Mouse (Mus musculus) heart, embryonic 14.5 days (tissue): ENCODE data around the gene Lgi1. TPM values are rescaled to one million over a fixed set of nuclear protein-coding genes. Genes with fewer than 3 reads are reported as not detected.

ENCODE experiments used
- ATAC-seq: fragments of 200-750 bp; cut with Nextera tagmentation; 2 replicates; pipeline ENCODE4 v1.8.0; 2017; ENCODE audit warnings: low read depth, moderate TSS enrichment; ENCODE audit not compliant: insufficient number of reproducible peaks, insufficient read depth, low FRiP score
- H3K27ac ChIP-seq, 2 experiments: fragments of 200-500 bp in 1 of 2; fragments of 300-500 bp in 1 of 2; sonication (generic) in 1 of 2; replicated peaks in 1 of 2; 2 replicates each; pipeline ENCODE4 v1.5.1; 2012 to 2014; ENCODE audit warnings: low read depth in 2 of 2, low read length in 2 of 2, control low read depth in 1 of 2, mild to moderate bottlenecking in 1 of 2, mixed read lengths in 1 of 2; ENCODE audit not compliant: control insufficient read depth in 1 of 2, insufficient read depth in 1 of 2
- H3K27me3 ChIP-seq: fragments of 300-500 bp; sonication (generic); 2 replicates; pipeline ENCODE4 v1.6.1; 2014; ENCODE audit warnings: mild to moderate bottlenecking, low read length, control low read depth; ENCODE audit not compliant: control insufficient read depth, insufficient read depth
- H3K36me3 ChIP-seq: fragments of 300-500 bp; sonication (generic); 2 replicates; pipeline ENCODE4 v1.6.1; 2014; ENCODE audit warnings: mild to moderate bottlenecking, control low read depth, low read length, mixed read lengths; ENCODE audit not compliant: control insufficient read depth, insufficient read depth
- H3K4me1 ChIP-seq, 2 experiments: fragments of 200-500 bp in 1 of 2; fragments of 300-500 bp in 1 of 2; sonication (generic) in 1 of 2; 2 replicates each; pipeline ENCODE4 v1.6.1; 2012 to 2014; ENCODE audit warnings: low read length in 2 of 2, control low read depth in 1 of 2, mixed read lengths in 1 of 2; ENCODE audit not compliant: control insufficient read depth in 2 of 2, insufficient read depth in 2 of 2
- H3K4me2 ChIP-seq: fragments of 300-500 bp; sonication (generic); 2 replicates; pipeline ENCODE4 v1.6.1; 2014; ENCODE audit warnings: mild to moderate bottlenecking, low read length
- H3K4me3 ChIP-seq, 2 experiments: fragments of 200-500 bp in 1 of 2; fragments of 300-500 bp in 1 of 2; sonication (generic) in 1 of 2; 2 replicates each; pipeline ENCODE4 v1.5.1; 2012 to 2014; ENCODE audit warnings: low read length in 2 of 2, mild to moderate bottlenecking in 2 of 2, control low read depth in 1 of 2, low read depth in 1 of 2, moderate library complexity in 1 of 2; ENCODE audit not compliant: control insufficient read depth in 1 of 2, insufficient read depth in 1 of 2
- H3K9ac ChIP-seq: fragments of 300-500 bp; sonication (generic); 2 replicates; pipeline ENCODE4 v1.6.1; 2014; ENCODE audit warnings: mild to moderate bottlenecking, low read length
- H3K9me3 ChIP-seq: fragments of 300-500 bp; sonication (generic); 2 replicates; pipeline ENCODE4 v1.6.1; 2016; ENCODE audit warnings: low read length, control low read depth; ENCODE audit not compliant: control insufficient read depth
- WGBS: fragments of 180-500 bp; shearing (Covaris S2); extraction: QIAGEN DNeasy Blood & Tissue Kit; methylation state at CpG from one replicate; pipeline ENCODE4 v1.1.7; 2014; 5-methylcytosine and 5-hydroxymethylcytosine counted together
- polyA plus RNA-seq: library from polyadenylated mRNA; unstranded; fragments of >200 nt; fragmentation: Nextera tagmentation; extraction: Ambion mirVana; gene quantifications from 2 replicates; pipeline ENCODE4 v1.2.1, GENCODE M21; 2014

The Lgi1 gene
- polyA plus RNA-seq, 1 experiment from 2014 or later: 0.14 TPM

DNA sequence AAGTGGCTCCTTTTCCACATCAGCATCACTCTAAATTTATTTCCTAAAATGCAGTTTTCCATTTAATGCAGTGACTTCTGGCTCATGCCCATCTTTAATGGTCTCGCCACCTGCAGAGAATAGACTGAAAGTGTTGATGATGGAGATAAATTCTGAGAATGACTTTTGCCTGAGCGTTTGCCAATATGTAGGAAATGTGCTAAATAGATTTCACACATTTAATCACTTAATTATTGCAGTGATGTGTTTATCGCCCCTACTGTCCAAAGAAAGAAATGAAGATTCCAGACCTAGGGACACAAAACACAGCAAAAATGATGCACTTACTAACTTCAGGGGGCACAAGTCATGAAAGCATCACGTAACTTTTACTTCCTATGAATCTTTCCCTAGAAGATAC is 54.8 kb downstream of the Lgi1 start:
- H3K27me3 ChIP-seq: no peaks in the 10 kb centered on the region
- H3K4me1 ChIP-seq: no peaks in the 10 kb centered on the region
- H3K4me2 ChIP-seq: no peak overlapping the region
- no peaks in the 10 kb centered on the region for H3K9me3 ChIP-seq
- no peak overlapping the region for H3K9ac ChIP-seq
- H3K4me3 ChIP-seq: no peak overlapping the region
- no peak for ATAC-seq
- no peak overlapping the region for H3K27ac ChIP-seq
- WGBS: 79% methylated on average over 4 of the region's 4 CpGs
- no peaks in the 10 kb centered on the region for H3K36me3 ChIP-seq

DNA sequence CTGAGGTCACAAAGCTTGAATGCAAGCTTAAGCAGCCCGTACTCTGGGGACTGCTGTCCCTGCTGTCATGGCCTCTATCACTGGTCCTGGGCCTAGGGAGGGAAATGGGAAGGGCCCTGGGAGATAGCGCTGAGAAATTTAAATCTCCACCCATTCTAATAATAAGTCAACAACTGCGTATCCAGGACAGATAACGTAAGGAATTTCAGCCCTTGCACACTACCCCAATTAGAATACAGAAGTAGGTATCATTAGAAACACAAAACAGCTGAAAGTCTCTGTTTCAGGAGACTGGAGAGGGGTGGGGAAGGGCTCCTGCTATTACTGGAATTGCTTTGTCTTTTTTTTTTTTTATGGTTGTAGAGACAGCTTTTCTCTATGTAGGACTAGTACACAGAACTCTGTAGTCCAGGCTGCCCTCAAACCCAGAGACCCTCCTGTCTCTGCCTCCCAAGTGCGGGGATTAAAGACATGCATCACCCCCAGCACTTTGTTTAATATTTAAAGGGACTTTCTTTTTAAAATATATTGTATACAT is 56.4 kb downstream of the Lgi1 start:
- H3K27me3 ChIP-seq: no peaks in the 10 kb centered on the region
- H3K4me1 ChIP-seq: no peaks in the 10 kb centered on the region
- H3K36me3 ChIP-seq: no peaks in the 10 kb centered on the region
- 37% methylated on average over 5 of the region's 5 CpGs for WGBS
- no peak overlapping the region for H3K27ac ChIP-seq
- no peak overlapping the region for H3K9ac ChIP-seq
- H3K4me2 ChIP-seq: no peak overlapping the region
- ATAC-seq: no peak
- no peaks in the 10 kb centered on the region for H3K9me3 ChIP-seq
- no peak overlapping the region for H3K4me3 ChIP-seq

DNA sequence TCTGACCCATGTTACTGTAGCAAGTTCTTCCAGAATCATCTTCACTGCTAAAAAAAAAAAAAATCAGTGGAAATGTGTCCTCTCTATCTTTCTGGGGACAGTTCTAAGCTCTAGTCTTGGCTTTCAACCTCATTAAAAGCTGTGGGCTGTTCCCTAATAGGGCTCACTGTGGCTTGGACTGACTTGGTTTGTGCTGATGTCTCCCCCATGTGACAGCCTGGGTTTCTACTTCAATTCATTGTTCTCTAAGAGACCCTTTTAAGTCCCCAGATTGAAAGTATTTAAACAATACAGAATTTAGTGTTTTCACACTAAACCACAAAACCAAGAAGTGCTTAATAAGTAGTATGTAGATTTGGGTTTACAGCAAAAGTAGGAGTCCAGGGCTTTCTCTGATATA is 59.4 kb downstream of the Lgi1 start:
- H3K27me3 ChIP-seq: no peaks in the 10 kb centered on the region
- H3K4me1 ChIP-seq: no peaks in the 10 kb centered on the region
- no peak for ATAC-seq

DNA sequence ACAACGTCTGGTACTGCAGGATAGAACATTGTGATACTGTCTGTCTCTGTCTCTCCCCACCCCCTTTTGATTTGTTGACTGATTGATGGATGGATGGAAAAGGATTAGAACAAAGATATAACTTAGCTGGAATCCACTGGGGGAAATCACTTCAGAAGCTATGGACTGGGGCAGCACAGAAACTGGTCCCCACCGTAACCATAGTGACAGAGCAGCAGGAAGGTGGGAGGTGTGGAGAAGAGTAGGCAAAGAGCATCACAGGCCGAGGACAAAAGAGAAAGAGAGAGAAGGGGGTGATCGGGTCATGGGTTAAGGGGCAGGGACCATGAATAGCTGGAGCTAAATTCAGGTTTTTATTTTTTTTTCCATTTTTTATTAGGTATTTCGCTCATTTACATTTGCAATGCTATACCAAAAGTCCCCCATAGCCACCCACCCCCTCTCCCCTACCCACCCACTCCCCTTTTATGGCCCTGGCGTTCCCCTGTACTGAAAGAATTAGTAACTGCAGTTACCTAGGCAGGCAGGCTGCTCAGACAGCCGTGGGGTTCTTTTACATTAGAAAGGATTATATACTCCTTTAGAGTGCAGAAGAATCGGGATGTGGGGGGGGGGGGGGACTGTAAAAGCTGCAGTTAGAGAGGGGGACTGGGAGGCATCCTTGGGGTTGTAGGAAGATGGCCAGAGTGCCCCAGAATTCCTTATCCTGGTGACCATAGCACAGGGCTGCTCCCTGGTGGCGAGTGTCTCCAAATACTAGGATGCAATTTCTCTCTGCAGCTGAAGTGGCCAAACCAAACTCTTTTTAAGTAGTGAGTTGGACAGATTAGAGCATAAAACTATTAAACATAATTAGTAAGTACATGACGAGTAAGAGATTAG is 60.1 kb downstream of the Lgi1 start:
- Histone ChIP-seq H3K4me2 (no peak overlapping the region), H3K36me3 (no peaks in the 10 kb centered on the region), H3K27me3 (no peaks in the 10 kb centered on the region), H3K9me3 (no peaks in the 10 kb centered on the region), H3K9ac (no peak overlapping the region), H3K4me1 (no peaks in the 10 kb centered on the region), H3K4me3 (no peak overlapping the region), H3K27ac (no peak overlapping the region)
- whole genome bisulfite sequencing: 51% methylated on average over 10 of the region's 10 CpGs
- ATAC-seq: no peak

More for the DNA sequence above, 59.4 kb downstream of the Lgi1 start:
- H3K9ac ChIP-seq: no peak overlapping the region
- H3K9me3 ChIP-seq: no peaks in the 10 kb centered on the region
- no peak overlapping the region for H3K4me2 ChIP-seq
- H3K4me3 ChIP-seq: no peak overlapping the region
- H3K36me3 ChIP-seq: no peaks in the 10 kb centered on the region
- no peak overlapping the region for H3K27ac ChIP-seq

DNA sequence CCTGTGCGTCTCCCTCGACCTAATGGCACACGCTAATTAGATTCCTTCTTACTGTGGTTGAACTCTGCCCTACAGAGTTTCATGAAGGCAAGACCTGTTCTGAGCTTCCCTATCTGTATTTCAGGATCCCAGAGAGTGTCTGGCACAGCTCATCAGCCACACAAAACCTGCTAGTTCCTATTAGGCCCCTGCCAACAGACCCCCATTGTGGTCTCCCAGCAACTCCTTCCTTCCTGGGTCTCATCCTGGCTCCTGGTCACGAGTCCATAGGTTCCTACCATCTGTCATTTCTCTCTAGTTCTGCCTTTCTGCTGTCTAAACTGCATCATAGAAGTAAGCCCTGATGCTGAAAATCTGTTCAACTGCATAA is 60.7 kb downstream of the Lgi1 start:
- Histone ChIP-seq H3K36me3 (no peaks in the 10 kb centered on the region), H3K4me2 (no peak overlapping the region), H3K9me3 (no peaks in the 10 kb centered on the region), H3K9ac (no peak overlapping the region), H3K4me3 (no peak overlapping the region), H3K4me1 (no peaks in the 10 kb centered on the region), H3K27me3 (no peaks in the 10 kb centered on the region), H3K27ac (no peak overlapping the region)
- WGBS: 64% methylated on average over 4 of the region's 4 CpGs
- no peak for ATAC-seq

DNA sequence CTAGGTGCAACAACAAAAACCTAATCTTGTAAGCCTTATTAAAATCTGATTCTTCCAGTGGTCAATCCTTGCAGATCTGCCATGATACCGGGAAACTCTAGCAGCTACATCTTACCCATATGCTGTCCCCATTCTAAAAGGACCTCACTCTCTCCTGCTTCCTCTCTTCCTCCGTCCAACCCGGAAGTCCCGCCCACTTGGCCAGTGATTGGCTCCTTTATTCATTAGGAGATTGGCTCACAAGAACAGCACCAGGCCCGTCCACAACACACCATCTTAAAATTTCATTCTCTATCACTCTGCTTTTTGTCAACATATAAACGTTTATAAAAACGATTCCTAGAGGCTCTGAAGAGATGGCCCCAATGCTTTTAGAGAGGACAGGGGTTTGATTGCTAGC is 61.5 kb downstream of the Lgi1 start:
- no peaks in the 10 kb centered on the region for H3K36me3 ChIP-seq
- no peaks in the 10 kb centered on the region for H3K27me3 ChIP-seq
- WGBS: 82% methylated on average over 7 of the region's 7 CpGs

DNA sequence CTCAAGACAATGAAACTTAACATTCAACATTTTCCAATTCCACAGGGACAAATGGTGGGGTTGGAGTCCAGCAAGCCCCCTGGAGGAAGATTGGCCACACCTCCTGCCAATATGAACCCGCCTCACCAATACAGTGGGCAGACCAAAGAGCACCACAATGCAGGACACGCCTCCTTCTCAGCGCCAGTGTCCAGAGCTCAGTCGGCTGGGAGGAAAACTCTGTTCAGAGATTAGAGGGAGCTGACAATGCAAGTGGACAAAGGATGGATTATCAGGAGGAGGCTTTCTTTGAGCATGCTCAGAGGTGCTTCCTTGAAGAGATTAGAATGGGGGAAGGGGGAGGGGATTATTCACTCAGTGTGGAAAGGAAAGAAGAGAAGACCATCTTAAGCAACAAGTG is 62.7 kb downstream of the Lgi1 start:
- H3K4me1 ChIP-seq: peaks cover 0 to 3% of the 10 kb centered on the region in 2 experiments; a peak in 2 of 4 replicates
- no peak for ATAC-seq
- H3K27me3 ChIP-seq: no peaks in the 10 kb centered on the region
- no peak overlapping the region for H3K27ac ChIP-seq
- H3K9ac ChIP-seq: no peak overlapping the region
- no peak overlapping the region for H3K4me3 ChIP-seq
- no peaks in the 10 kb centered on the region for H3K9me3 ChIP-seq
- no peak overlapping the region for H3K4me2 ChIP-seq
- WGBS: 44% methylated on average over 4 of the region's 4 CpGs
- no peaks in the 10 kb centered on the region for H3K36me3 ChIP-seq

More for the DNA sequence above, 61.5 kb downstream of the Lgi1 start:
- H3K9me3 ChIP-seq: no peaks in the 10 kb centered on the region
- no peak overlapping the region for H3K4me2 ChIP-seq
- H3K9ac ChIP-seq: no peak overlapping the region
- no peaks in the 10 kb centered on the region for H3K4me1 ChIP-seq
- no peak overlapping the region for H3K4me3 ChIP-seq
- ATAC-seq: no peak
- H3K27ac ChIP-seq: no peak overlapping the region
